Mouse (Mus musculus) lung, embryonic 16.5 days (tissue): ENCODE results near the gene Pms2. TPM values are rescaled to one million over a fixed set of nuclear protein-coding genes. Genes with fewer than 3 reads are reported as not detected.
A peak's percentile ranks its signal among the peaks of the same experiment; 100 is the strongest.

Experiments
- ATAC-seq: fragments of 200-750 bp; cut with Nextera tagmentation; 2 replicates; pipeline ENCODE4 v1.8.0; 2017; ENCODE audit warnings: low read depth, mild to moderate bottlenecking, moderate library complexity
- H3K27ac ChIP-seq: fragments of 300-500 bp; sonication (generic); 2 replicates; pipeline ENCODE4 v1.5.1; 2014; ENCODE audit warnings: mild to moderate bottlenecking, control low read depth, low read length
- H3K27me3 ChIP-seq: fragments of 300-500 bp; sonication (generic); 2 replicates; pipeline ENCODE4 v1.6.1; 2014; ENCODE audit warnings: low read depth, low read length, mixed read lengths; ENCODE audit not compliant: control insufficient read depth, insufficient read depth
- H3K36me3 ChIP-seq: fragments of 300-500 bp; sonication (generic); 2 replicates; pipeline ENCODE4 v1.6.1; 2014; ENCODE audit warnings: low read length; ENCODE audit not compliant: control insufficient read depth, insufficient read depth
- H3K4me1 ChIP-seq: fragments of 300-500 bp; sonication (generic); replicated peaks from 2 replicates; pipeline ENCODE4 v1.6.1; 2014; ENCODE audit warnings: low read length, mixed read lengths; ENCODE audit not compliant: control insufficient read depth, insufficient read depth
- H3K4me2 ChIP-seq: fragments of 300-500 bp; sonication (generic); 2 replicates; pipeline ENCODE4 v1.6.1; 2014; ENCODE audit warnings: low read depth, low read length, control low read depth
- H3K4me3 ChIP-seq: fragments of 300-500 bp; sonication (generic); 2 replicates; pipeline ENCODE4 v1.5.1; 2014; ENCODE audit warnings: mild to moderate bottlenecking, low read length, control low read depth
- H3K9ac ChIP-seq: fragments of 300-500 bp; sonication (generic); 2 replicates; pipeline ENCODE4 v1.6.1; 2014; ENCODE audit warnings: low read length, control low read depth
- H3K9me3 ChIP-seq: fragments of 300-500 bp; sonication (generic); 2 replicates; pipeline ENCODE4 v1.6.1; 2016; ENCODE audit warnings: low read length; ENCODE audit not compliant: control insufficient read depth
- whole genome bisulfite sequencing: fragments of 180-500 bp; shearing (Covaris S2); extraction: QIAGEN DNeasy Blood & Tissue Kit; methylation state at CpG from one replicate; pipeline ENCODE4 v1.1.7; 2014; 5-methylcytosine and 5-hydroxymethylcytosine counted together
- polyA plus RNA-seq: library from polyadenylated mRNA; unstranded; fragments of >200 nt; fragmentation: Nextera tagmentation; extraction: Ambion mirVana; gene quantifications from 2 replicates; pipeline ENCODE4 v1.2.1, GENCODE M21; 2015

The Pms2 gene
- polyA plus RNA-seq, result 22.4 and 25.9 TPM in 2 replicates

DNA sequence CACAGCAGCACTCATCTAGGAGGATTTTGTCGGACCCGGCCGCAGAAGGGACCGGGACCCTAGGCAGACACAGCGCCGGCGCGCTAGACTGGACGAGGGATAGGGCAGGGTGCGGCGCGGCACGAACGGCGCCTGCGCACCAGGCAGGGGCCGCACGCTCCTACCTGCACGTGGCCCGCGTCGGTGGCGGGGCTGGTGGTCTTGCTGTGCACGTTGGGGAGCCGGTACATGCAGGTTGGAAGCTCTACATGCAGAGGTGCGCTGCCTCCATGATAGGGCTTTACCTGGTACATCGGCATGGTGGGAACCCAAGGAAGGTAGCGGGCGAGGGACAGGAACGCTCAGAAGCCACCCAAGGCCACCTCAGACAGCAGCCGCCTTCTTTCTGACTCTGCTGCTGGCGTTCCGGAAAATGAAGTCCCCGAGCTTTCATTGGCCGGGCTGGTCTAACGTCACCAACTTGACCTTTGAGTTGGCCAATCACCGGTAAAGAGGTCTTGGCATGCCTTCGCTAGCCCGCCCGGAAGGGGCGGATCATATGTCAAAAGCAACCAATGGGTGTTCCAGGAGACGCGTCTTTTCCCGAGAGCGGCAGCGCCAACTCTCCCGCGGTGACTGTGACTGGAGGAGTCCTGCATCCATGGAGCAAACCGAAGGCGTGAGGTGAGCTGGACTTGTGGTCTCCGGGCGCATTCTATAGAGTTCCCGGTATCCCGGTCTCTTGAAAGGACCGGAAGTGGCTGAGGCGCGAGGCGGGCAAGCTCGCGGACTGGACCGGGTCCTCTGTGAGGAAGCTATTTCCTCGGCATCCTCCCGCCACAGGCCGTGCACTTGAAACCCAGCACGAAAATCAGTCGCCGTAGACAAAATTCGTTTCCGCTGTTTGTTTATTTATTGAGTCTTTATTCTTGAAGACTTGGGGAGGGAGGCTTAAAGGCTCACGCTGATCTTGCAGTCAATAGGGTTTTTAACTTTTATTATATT is at the start of gene Pms2, which contains the start of gene Aimp2:
Gene Pms2, plus strand, starts transcription at position 548 of the 984 bp plus-strand sequence.
Gene Aimp2, minus strand, starts transcription at position 431 of the 984 bp plus-strand sequence.
- peak within 1 kb of the TSS; percentile 76 for H3K9ac ChIP-seq
- no peaks in the 10 kb centered on the region for H3K27me3 ChIP-seq
- WGBS, result under 1% methylated on average over 70 of the region's 70 CpGs
- peak within 1 kb of the TSS; percentile 93 for H3K27ac ChIP-seq
- peak within 1 kb of the TSS; percentile 68 for H3K4me3 ChIP-seq
- H3K9me3 ChIP-seq, result no peaks in the 10 kb centered on the region
- H3K4me1 ChIP-seq, result peaks cover 20% of the 10 kb centered on the region
- peak within 1 kb of the TSS; percentile 82 for H3K4me2 ChIP-seq
- ATAC-seq, result peak; percentile 100
- peaks cover 7% of the 10 kb centered on the region; the same call in 1 of the 2 replicates for H3K36me3 ChIP-seq

DNA sequence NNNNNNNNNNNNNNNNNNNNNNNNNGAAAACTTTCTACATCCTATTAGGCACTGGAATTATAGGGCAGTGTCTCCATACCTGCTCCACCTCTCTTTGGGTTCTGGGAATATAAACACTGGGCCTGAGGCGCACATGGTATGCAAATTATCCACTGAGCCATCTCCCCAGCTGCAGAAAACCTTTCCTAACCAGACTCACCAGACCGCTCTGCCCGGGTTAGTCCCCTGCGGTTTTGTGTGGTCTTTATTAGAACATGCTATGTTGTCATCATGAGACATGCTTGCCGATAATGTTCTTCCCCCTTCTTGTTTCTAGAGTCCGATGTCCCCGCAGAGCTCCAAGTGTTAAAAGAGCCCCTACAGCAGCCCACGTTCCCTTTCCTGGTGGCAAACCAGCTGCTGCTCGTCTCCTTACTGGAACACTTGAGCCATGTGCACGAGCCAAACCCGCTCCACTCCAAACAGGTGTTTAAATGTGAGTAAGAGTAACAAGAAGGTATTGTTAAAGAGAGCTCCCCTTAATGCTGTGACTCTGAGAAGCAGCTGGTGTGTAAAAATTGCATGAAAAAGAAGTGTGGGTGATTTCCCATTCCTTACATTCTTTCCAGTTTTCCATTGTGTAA is 38.1 kb upstream of the Pms2 start:
- H3K27me3 ChIP-seq, result no peaks in the 10 kb centered on the region
- H3K36me3 ChIP-seq, result peaks cover 10% of the 10 kb centered on the region
- ATAC-seq, result no peak
- H3K9me3 ChIP-seq, result no peaks in the 10 kb centered on the region
- H3K27ac ChIP-seq, result no peak overlapping the region
- H3K4me1 ChIP-seq, result no peaks in the 10 kb centered on the region
- no peak overlapping the region for H3K4me2 ChIP-seq
- no peak overlapping the region for H3K9ac ChIP-seq
- WGBS, result 72% methylated on average over 11 of the region's 11 CpGs
- no peak overlapping the region for H3K4me3 ChIP-seq

DNA sequence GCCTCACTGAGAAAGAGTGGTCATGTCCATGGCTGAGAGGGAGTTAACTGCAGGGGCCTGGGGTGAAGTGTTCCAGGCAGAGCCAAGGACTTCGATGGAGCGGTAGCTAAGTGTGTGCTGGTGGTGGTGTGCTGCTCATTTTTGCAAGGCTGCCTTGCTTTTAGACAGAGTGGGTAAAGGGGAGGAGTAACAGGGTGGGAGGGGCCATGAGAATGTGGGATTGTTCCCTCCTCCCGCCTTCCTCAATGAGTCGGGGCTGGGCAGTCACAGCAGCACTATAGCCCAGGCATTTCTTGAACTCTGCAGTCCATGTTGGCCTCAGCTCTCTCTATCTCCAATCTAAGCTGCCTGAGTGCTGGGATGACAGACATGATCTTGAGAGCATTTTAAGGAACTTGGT is 35.2 kb upstream of the Pms2 start:
- H3K9me3 ChIP-seq, result no peaks in the 10 kb centered on the region
- H3K27ac ChIP-seq, result no peak overlapping the region
- no peak overlapping the region for H3K4me3 ChIP-seq
- WGBS, result 49% methylated on average over 4 of the region's 4 CpGs
- no peak overlapping the region for H3K4me2 ChIP-seq
- H3K4me1 ChIP-seq, result no peaks in the 10 kb centered on the region
- ATAC-seq, result peak; percentile 28; the same call in 1 of the 2 replicates
- H3K9ac ChIP-seq, result no peak overlapping the region
- H3K27me3 ChIP-seq, result no peaks in the 10 kb centered on the region
- peaks cover 16% of the 10 kb centered on the region for H3K36me3 ChIP-seq

DNA sequence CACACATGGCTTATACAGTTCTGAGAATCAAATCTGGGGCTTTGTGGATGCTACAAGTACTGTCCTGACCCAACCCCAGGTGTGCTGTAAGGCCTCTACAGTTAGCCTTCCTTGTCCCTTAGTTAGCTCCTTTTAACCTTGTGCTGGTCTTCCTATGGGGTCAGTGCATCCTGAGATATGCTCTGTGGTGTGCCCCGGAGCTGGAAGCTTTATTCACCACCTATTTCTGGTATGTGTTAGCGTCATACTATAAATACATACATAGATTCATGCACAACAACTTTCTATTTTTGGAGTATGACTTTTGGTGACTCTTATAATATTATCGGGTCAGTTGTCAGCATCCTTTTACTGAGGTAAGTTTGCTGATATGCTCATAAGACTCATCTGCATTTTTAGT is 24.5 kb upstream of the Pms2 start:
- no peak overlapping the region for H3K27ac ChIP-seq
- no peak overlapping the region for H3K4me3 ChIP-seq
- no peak overlapping the region for H3K9ac ChIP-seq
- H3K36me3 ChIP-seq, result peaks cover 51% of the 10 kb centered on the region
- H3K9me3 ChIP-seq, result peaks cover 4% of the 10 kb centered on the region; the same call in 1 of the 2 replicates
- no peak overlapping the region for H3K4me2 ChIP-seq
- WGBS, result 98% methylated on average over 3 of the region's 3 CpGs
- no peaks in the 10 kb centered on the region for H3K27me3 ChIP-seq
- H3K4me1 ChIP-seq, result no peaks in the 10 kb centered on the region
- no peak for ATAC-seq

DNA sequence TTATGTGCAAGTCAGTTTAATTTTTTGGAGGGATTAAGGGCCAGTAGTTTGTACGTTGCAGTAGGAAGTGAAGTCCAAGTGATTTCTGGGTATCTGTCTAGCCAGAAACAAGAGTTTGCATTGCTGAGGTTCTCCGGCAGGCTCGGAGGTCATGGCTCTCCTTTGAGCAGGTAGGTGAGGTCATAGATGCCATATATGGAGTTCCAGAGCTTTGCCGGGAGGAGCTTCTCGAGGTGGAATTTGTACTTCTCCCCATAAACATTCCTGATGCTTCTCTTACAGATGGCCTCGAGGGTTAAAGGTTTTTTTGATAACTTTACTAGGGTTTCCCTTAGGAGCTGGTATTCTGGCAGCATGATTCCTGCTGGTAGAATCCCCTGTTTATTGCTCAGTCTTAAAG is 19.0 kb upstream of the Pms2 start:
- no peak overlapping the region for H3K9ac ChIP-seq
- WGBS, result 69% methylated on average over 6 of the region's 6 CpGs
- no peak overlapping the region for H3K4me2 ChIP-seq
- peaks cover 24% of the 10 kb centered on the region for H3K36me3 ChIP-seq
- H3K4me1 ChIP-seq, result no peaks in the 10 kb centered on the region
- no peaks in the 10 kb centered on the region for H3K27me3 ChIP-seq
- no peak overlapping the region for H3K27ac ChIP-seq
- H3K9me3 ChIP-seq, result peaks cover 3% of the 10 kb centered on the region; the same call in 1 of the 2 replicates
- no peak overlapping the region for H3K4me3 ChIP-seq
- no peak for ATAC-seq

DNA sequence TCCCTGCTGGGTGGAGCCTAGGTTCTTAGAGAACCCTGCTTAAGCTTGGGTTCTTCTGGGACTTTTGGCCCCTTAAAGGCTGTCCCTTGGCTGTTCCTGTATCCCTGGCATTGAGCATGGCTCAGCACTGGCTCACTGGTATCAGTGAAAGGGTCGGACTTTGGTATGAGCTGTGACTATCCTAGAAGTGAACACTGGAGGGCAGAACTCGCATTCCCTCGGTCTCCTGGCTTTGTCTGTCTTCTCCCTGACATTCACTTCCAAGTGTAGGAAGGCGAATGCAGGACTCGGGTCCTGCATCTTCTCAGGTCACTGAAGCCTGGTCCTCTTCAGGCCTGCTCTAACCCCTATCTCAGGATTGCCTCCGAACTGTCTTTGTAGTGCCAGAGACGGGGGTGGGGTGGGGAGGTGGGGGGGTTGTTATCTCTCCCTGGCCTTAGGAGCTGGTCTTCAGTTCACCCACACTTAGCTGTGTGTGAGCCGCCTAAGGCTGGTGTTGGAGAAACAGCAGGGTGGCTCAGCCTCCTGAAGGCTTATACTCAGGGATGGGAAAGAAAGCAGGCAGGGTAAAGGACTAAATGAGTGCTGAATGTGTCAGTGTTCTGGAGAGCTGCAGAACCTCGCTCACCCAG is 17.4 kb upstream of the Pms2 start:
- Histone ChIP-seq H3K27ac (no peak overlapping the region), H3K27me3 (no peaks in the 10 kb centered on the region), H3K9me3 (no peaks in the 10 kb centered on the region), H3K36me3 (peaks cover 15% of the 10 kb centered on the region), H3K4me2 (no peak overlapping the region), H3K4me1 (no peaks in the 10 kb centered on the region), H3K4me3 (no peak overlapping the region), H3K9ac (no peak overlapping the region)
- WGBS, result 64% methylated on average over 9 of the region's 9 CpGs
- ATAC-seq, result no peak

DNA sequence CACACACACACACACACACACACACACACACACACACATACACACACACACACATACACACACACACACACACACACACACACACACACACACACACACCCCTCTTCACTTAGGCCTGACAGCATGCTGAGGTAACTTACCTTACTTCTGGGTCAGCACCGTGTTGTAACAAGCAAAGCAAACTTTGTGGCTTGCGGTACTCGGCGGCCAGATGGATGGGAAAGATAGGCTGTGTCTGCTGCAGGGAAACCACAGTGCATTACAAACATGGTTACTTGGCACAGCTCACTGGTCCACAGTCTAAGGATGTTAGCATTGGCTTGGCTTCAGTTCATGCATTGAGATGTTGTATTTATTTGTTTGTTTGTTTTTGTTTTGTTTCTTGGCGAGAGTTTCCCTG is 16.4 kb upstream of the Pms2 start:
- WGBS, result 68% methylated on average over 5 of the region's 5 CpGs
- no peak overlapping the region for H3K4me3 ChIP-seq
- H3K27ac ChIP-seq, result no peak overlapping the region
- H3K4me2 ChIP-seq, result no peak overlapping the region
- H3K9me3 ChIP-seq, result no peaks in the 10 kb centered on the region
- peaks cover 16% of the 10 kb centered on the region for H3K36me3 ChIP-seq
- H3K4me1 ChIP-seq, result no peaks in the 10 kb centered on the region
- no peak overlapping the region for H3K9ac ChIP-seq
- no peaks in the 10 kb centered on the region for H3K27me3 ChIP-seq
- no peak for ATAC-seq

DNA sequence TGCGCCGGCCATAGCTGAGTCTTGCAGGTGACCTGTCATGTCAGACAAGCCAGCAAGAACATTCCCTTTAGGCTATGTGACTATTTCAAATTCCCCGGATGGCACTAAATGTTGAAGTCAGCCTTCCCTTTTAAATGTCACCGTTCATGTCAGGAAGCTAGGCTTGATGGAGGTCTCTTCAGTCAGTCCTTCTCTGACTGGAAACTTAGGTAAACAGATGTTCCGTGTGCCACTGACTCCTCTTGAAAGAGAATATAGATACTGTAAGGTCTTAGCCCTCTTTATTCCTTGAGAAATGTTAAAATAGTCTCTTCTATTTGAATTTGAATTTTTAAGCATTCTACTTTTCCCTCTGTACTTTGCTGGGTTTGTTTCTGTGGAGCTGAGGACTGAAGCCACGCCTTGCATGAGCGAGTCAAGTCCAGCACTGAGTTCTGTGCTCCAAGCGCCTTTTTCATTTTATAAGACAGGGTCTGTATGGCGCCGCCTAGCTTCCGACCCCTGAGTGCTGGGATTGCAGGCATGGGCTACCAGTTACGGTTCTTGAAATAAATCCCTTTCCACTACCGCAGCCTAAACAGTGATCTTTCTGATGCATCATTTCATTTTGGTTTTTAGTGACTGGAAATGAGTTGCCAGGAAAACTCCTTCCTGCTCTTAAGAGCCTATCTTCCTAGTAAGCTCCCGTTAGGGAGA is 12.0 kb upstream of the Pms2 start, which contains the start of gene Ankrd61:
Gene Ankrd61, minus strand, starts transcription at position 51 of the 696 bp plus-strand sequence.
- no peak within 1 kb of the TSS for H3K9ac ChIP-seq
- H3K4me3 ChIP-seq, result no peak within 1 kb of the TSS
- H3K4me2 ChIP-seq, result no peak within 1 kb of the TSS
- no peak within 1 kb of the TSS for H3K27ac ChIP-seq
- ATAC-seq, result no peak
- H3K4me1 ChIP-seq, result no peaks in the 10 kb centered on the region
- WGBS, result 81% methylated on average over 14 of the region's 14 CpGs
- H3K9me3 ChIP-seq, result no peaks in the 10 kb centered on the region
- peaks cover 25% of the 10 kb centered on the region for H3K36me3 ChIP-seq
- no peaks in the 10 kb centered on the region for H3K27me3 ChIP-seq
